Mouse (Mus musculus) heart, embryonic 13.5 days (tissue): ENCODE results near the gene Tctn1. TPM values are rescaled to one million over a fixed set of nuclear protein-coding genes. Genes with fewer than 3 reads are reported as not detected.

Source experiments
- ATAC-seq: fragments of 200-750 bp; cut with Nextera tagmentation; 2 replicates; pipeline ENCODE4 v1.8.0; 2017; ENCODE audit warnings: moderate TSS enrichment; ENCODE audit not compliant: insufficient number of reproducible peaks, low FRiP score, low TSS enrichment; ENCODE audit errors: extremely low read depth
- H3K27ac ChIP-seq: fragments of 300-500 bp; sonication (generic); replicated peaks from 2 replicates; pipeline ENCODE4 v1.5.1; 2015; ENCODE audit warnings: moderate library complexity, mild to moderate bottlenecking, inconsistent platforms
- H3K27me3 ChIP-seq: fragments of 300-500 bp; sonication (generic); replicated peaks from 2 replicates; pipeline ENCODE4 v1.6.1; 2015; ENCODE audit warnings: mild to moderate bottlenecking, inconsistent platforms
- H3K36me3 ChIP-seq: fragments of 300-500 bp; sonication (generic); 2 replicates; pipeline ENCODE4 v1.6.1; 2015; ENCODE audit warnings: mild to moderate bottlenecking, inconsistent platforms
- H3K4me1 ChIP-seq: fragments of 300-500 bp; sonication (generic); 2 replicates; pipeline ENCODE4 v1.6.1; 2015; ENCODE audit warnings: inconsistent platforms
- H3K4me2 ChIP-seq: fragments of 300-500 bp; sonication (generic); 2 replicates; pipeline ENCODE4 v1.6.1; 2015; ENCODE audit warnings: inconsistent platforms, mild to moderate bottlenecking, moderate library complexity
- H3K4me3 ChIP-seq: fragments of 300-500 bp; sonication (generic); 2 replicates; pipeline ENCODE4 v1.5.1; 2015; ENCODE audit warnings: moderate library complexity, mild to moderate bottlenecking, inconsistent platforms
- H3K9ac ChIP-seq: fragments of 300-500 bp; sonication (generic); 2 replicates; pipeline ENCODE4 v1.6.1; 2015; ENCODE audit warnings: inconsistent platforms, mild to moderate bottlenecking, moderate library complexity
- H3K9me3 ChIP-seq: fragments of 300-500 bp; sonication (generic); 2 replicates; pipeline ENCODE4 v1.6.1; 2016; ENCODE audit warnings: inconsistent platforms
- WGBS: fragments of 180-500 bp; shearing (Covaris S2); methylation state at CpG from one replicate; pipeline ENCODE4 v1.1.7; 2015; ENCODE audit warnings: mixed read lengths; 5-methylcytosine and 5-hydroxymethylcytosine counted together
- polyA plus RNA-seq: library from polyadenylated mRNA; unstranded; fragments of >200 nt; fragmentation: Nextera tagmentation; extraction: Ambion mirVana; gene quantifications from 2 replicates; pipeline ENCODE4 v1.2.1, GENCODE M21; 2015

The Tctn1 gene
- polyA plus RNA-seq, 1 experiment from 2014 or later = 2.5 TPM

DNA sequence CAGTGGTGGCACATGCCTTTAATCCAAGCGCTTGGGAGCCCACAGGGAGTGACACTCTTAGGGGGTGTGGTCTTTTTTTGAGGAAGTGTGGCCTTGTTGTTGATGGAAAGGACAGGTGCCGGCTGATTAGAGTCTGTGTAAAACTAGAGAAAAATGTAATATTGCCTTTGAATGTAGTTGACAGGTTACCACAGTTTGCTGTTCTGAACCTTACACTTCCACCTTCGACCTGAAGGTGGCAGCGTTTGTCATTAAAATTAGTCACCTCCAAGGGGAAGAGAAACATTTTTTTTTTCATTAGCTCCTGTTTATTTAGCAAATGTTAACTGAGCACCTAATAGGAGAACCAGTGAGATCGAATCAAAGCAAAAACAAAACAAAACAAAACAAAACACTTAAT lies 3.6 kb upstream of the Tctn1 start:
- no peak overlapping the region for H3K4me2 ChIP-seq
- H3K9me3 ChIP-seq = no peaks in the 10 kb centered on the region
- 22% methylated on average over 5 of the region's 5 CpGs for WGBS
- ATAC-seq = no peak
- no peak overlapping the region for H3K27ac ChIP-seq
- H3K36me3 ChIP-seq = no peaks in the 10 kb centered on the region
- H3K4me3 ChIP-seq = no peak overlapping the region
- no peaks in the 10 kb centered on the region for H3K27me3 ChIP-seq
- H3K9ac ChIP-seq = no peak overlapping the region
- H3K4me1 ChIP-seq = peaks cover 21% of the 10 kb centered on the region

DNA sequence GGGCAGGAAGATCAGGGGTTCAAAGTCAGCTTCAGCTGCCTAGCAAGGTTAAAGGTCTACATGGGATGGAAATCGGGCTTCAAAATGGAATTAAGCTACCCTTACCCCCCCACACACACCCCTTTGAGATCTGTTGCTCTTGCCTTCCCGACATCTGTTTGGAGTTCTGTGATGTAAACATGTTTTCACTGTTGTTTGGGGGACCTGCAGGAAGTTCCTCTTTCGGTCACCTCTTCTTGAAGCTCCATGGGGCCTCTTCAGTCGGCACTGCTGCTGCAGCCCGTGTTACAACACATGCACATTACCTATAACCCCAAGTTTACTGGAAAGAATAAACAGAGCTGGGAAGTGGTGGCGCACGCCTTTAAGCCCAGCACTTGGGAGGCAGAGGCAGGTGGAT lies 2.9 kb upstream of the Tctn1 start:
- H3K4me1 ChIP-seq = peaks cover 22% of the 10 kb centered on the region
- no peak overlapping the region for H3K9ac ChIP-seq
- H3K36me3 ChIP-seq = no peaks in the 10 kb centered on the region
- H3K4me2 ChIP-seq = no peak overlapping the region
- 66% methylated on average over 7 of the region's 7 CpGs for WGBS
- no peak overlapping the region for H3K4me3 ChIP-seq
- no peaks in the 10 kb centered on the region for H3K9me3 ChIP-seq
- ATAC-seq = no peak
- H3K27me3 ChIP-seq = no peaks in the 10 kb centered on the region
- no peak overlapping the region for H3K27ac ChIP-seq

DNA sequence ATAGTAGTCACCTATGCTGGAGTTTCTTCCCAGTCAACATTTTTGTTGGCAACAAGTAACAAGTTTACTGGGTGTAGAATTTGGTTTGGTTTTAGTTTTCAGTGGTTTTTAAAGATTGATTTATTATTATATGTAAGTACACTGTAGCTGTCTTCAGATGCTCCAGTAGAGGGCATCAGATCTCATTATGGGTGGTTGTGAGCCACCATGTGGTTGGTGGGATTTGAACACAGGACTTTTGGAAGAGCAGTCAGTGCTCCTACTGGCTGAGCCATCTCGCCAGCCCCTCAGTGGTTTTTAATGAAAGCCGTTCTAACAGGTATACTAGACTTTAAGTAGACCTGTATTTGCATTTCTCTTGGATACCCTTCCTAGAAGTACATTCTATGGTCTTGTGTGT lies 1.7 kb upstream of the Tctn1 start:
- H3K27ac ChIP-seq = no peak overlapping the region
- H3K9ac ChIP-seq = no peak overlapping the region
- no peaks in the 10 kb centered on the region for H3K27me3 ChIP-seq
- no peak overlapping the region for H3K4me2 ChIP-seq
- no peaks in the 10 kb centered on the region for H3K36me3 ChIP-seq
- H3K4me1 ChIP-seq = peaks cover 22% of the 10 kb centered on the region
- ATAC-seq = no peak
- no peak overlapping the region for H3K4me3 ChIP-seq
- WGBS = 86% methylated on average over 2 of the region's 2 CpGs
- no peaks in the 10 kb centered on the region for H3K9me3 ChIP-seq

DNA sequence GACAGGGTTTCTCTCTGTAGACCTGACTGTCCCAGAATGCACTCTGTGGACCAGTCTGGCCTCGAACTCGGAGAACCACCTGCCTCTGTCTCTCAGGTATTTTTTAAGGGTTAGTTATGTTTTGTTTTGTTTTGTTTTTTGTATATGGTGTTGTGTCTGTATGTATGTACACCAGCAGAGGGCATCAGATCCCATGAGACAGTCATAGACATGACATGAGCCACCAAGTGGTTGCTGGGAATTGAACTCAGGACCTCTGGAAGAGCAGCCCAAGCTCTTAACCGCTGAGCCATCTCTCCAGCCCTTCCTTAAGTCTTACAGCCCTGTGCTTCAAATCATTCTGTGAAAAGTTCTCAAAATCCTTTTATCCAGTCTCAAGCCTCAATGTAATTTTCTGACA lies 927 bp upstream of the Tctn1 start:
- Histone ChIP-seq H3K9me3 (no peaks in the 10 kb centered on the region), H3K4me1 (peaks cover 22% of the 10 kb centered on the region), H3K36me3 (0 out of 2 replicates have a peak, but pooled peaks cover 5% of the 10 kb centered on the region), H3K9ac (no peak overlapping the region), H3K4me2 (peak overlapping the region; percentile 90), H3K27me3 (no peaks in the 10 kb centered on the region), H3K4me3 (no peak overlapping the region), H3K27ac (no peak overlapping the region)
- ATAC-seq = no peak
- 69% methylated on average over 3 of the region's 3 CpGs for WGBS

DNA sequence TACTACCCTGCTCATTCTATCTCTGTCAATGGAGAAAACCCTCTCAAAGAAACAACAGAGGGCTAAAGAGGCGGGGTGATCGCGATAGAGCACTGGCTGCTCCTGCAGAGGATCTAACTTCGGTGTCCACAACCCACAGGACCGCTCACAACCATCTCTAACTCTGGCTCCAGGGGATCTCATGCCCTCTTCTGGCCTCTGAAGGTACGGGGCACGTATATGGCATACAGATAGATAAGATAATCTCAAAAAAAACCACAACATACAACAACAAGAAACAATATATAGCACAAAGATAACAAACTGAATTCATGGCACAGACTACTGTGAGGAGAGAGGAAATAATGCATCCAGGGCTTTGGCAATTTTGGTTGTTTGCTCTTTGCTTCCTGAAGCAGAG lies 2.2 kb downstream of the Tctn1 start:
- no peak for ATAC-seq
- Histone ChIP-seq H3K27me3 (no peaks in the 10 kb centered on the region), H3K4me1 (peaks cover 14% of the 10 kb centered on the region), H3K9me3 (no peaks in the 10 kb centered on the region), H3K36me3 (peaks cover 31% of the 10 kb centered on the region), H3K4me3 (no peak overlapping the region), H3K9ac (peak overlapping the region; percentile 19; the same call in 1 of the 2 replicates), H3K4me2 (no peak overlapping the region), H3K27ac (no peak overlapping the region)
- 49% methylated on average over 7 of the region's 7 CpGs for WGBS

DNA sequence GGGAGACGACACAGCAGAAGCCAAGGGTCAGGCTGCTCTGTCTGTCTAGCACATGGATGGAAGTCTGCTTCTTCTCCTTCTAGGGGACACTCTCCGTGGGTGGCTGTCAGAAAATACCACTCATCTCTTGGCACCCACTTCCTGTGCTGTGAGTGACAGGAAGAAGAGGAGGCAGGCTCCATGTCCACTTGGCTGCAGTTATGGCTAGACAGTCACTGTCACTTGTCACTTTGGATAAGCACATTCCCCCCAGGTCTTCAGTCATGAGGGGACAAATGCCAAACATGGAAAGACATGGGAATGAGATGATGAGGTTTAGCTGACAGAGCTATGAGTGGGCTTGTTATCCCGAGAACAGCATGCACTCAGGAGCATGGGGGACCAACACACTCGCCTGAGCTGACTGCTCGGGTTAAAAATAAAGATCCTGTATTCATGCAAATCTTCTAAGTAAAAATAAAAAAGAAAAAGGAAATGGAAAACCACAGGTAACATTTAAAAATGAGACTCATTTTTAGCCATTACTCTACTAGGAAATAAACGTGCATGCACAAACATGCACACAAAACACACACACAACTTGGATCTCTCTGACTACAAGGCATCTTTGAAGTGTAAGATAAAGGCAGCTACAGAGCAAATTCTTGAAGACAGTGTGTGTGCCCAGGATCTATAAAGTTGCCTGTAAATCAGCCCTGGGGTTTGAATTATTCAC lies 6.1 kb downstream of the Tctn1 start:
- Histone ChIP-seq H3K27me3 (no peaks in the 10 kb centered on the region), H3K36me3 (peaks cover 67% of the 10 kb centered on the region), H3K27ac (0 out of 2 replicates have a peak overlapping the region, but pooled peaks have one; percentile 17), H3K9ac (0 out of 2 replicates have a peak overlapping the region, but pooled peaks have one; percentile 45), H3K4me3 (no peak overlapping the region), H3K4me2 (no peak overlapping the region), H3K4me1 (peaks cover 3% of the 10 kb centered on the region), H3K9me3 (no peaks in the 10 kb centered on the region)
- 48% methylated on average over 6 of the region's 6 CpGs for WGBS
- ATAC-seq = no peak

DNA sequence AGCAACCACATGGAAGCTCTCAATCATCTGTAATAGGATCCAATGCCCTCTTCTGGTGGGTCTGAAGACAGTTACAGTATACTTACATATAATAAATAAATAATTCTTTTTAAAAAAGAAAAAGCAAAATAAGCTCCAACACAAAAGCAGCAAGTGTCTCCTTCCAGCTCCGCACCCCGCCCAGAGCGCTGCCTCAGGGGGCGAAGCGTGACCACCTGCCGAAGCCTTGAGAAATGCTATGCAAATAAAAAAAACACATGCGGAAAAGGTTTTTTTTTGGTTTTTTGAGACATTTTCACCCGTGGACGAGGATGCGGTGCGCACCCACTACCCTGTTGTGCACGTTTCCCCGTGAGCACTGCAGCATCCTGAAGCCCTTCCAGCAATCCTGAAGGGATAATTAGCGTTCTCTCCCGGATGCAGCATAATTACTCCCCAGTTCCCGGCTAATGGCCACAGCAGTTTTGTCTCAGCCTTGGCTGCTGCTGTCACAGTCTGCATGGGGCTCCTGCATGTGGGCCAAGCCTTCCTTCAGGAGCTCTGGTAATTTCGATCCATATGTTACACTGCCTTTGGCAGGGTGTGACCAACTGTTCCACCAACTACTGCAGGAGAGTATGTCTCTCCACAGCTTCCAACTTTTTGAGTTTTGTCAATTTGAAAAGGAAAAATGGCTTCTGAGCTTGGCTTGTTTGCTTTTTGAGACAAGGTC lies 12.2 kb downstream of the Tctn1 start:
- H3K4me2 ChIP-seq = no peak overlapping the region
- 86% methylated on average over 17 of the region's 17 CpGs for WGBS
- H3K36me3 ChIP-seq = peaks cover 60% of the 10 kb centered on the region
- H3K27ac ChIP-seq = no peak overlapping the region
- H3K4me3 ChIP-seq = no peak overlapping the region
- no peaks in the 10 kb centered on the region; the same call in 1 of the 2 replicates for H3K4me1 ChIP-seq
- H3K9me3 ChIP-seq = no peaks in the 10 kb centered on the region
- ATAC-seq = no peak
- no peak overlapping the region for H3K9ac ChIP-seq
- no peaks in the 10 kb centered on the region for H3K27me3 ChIP-seq

DNA sequence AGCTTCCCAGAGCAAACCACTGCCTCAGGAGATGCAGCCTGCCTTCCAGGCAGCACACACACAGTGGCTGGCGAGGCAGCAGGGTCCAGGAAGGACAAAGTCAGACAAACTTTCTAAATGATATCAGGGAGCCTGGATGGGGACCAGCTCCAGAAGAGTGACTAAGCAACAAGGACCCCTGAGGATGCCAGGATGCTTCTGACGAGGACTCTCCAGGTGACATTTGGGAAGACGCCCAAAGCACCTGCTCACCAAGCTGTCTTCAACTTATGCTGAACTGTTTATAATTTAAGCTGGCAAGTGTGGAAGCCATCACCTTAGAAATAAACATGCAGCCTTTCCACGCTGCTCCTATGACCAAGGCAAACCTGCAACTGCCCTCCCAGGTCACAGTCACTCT lies 15.0 kb downstream of the Tctn1 start:
- Histone ChIP-seq H3K9me3 (no peaks in the 10 kb centered on the region), H3K4me3 (no peak overlapping the region), H3K27me3 (no peaks in the 10 kb centered on the region), H3K4me1 (no peaks in the 10 kb centered on the region; the same call in 1 of the 2 replicates), H3K4me2 (no peak overlapping the region), H3K36me3 (peaks cover 42% of the 10 kb centered on the region), H3K27ac (no peak overlapping the region), H3K9ac (no peak overlapping the region)
- no peak for ATAC-seq
- WGBS = 81% methylated on average over 4 of the region's 4 CpGs

DNA sequence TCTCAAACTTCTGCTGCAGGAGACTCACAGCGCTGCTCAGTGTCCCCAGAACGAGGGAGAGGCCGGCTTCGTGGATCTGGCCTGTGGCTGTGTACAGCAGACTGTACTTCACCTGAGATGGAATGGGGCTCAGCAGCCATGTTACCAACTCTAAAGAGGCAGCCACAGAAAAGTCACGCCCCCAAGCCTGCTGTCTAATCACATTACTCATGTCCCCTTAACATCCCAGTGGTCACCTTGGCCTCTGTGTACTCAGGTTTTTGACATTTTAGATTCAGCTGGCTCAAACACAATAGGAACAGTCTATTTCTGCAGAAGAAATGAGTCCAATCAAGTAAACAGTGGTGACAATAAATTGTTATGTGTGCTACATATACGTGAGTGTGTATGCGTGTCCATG lies 16.3 kb downstream of the Tctn1 start:
- H3K4me3 ChIP-seq = no peak overlapping the region
- no peaks in the 10 kb centered on the region for H3K27me3 ChIP-seq
- no peaks in the 10 kb centered on the region; the same call in 1 of the 2 replicates for H3K4me1 ChIP-seq
- no peak overlapping the region for H3K9ac ChIP-seq
- no peaks in the 10 kb centered on the region for H3K9me3 ChIP-seq
- H3K27ac ChIP-seq = no peak overlapping the region
- WGBS = 82% methylated on average over 7 of the region's 7 CpGs
- no peak for ATAC-seq
- no peak overlapping the region for H3K4me2 ChIP-seq
- peaks cover 34% of the 10 kb centered on the region for H3K36me3 ChIP-seq

DNA sequence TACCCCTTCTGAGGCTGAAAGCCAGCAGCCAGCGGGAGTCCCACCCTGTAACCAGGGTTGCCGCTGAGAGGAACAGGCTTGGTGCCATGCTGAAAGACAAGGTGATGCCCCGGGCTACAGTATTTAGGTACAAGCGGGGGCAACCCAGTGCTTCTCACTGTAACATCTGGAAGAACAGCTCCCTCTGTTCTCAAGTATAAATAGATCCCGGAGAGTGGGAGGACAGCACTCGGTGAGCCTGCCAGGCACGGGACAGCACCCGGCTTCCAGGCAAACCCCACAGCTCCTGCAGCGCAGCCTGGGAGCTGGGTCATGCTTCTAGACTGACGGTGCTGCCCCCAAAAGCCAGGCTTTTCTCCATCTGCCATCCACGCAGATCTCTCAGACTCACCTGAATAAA lies 16.7 kb downstream of the Tctn1 start:
- Histone ChIP-seq H3K4me3 (no peak overlapping the region), H3K27me3 (no peaks in the 10 kb centered on the region), H3K4me1 (no peaks in the 10 kb centered on the region; the same call in 1 of the 2 replicates), H3K36me3 (peaks cover 34% of the 10 kb centered on the region), H3K4me2 (no peak overlapping the region), H3K9ac (no peak overlapping the region), H3K27ac (no peak overlapping the region), H3K9me3 (no peaks in the 10 kb centered on the region)
- WGBS = 56% methylated on average over 11 of the region's 11 CpGs
- ATAC-seq = no peak

DNA sequence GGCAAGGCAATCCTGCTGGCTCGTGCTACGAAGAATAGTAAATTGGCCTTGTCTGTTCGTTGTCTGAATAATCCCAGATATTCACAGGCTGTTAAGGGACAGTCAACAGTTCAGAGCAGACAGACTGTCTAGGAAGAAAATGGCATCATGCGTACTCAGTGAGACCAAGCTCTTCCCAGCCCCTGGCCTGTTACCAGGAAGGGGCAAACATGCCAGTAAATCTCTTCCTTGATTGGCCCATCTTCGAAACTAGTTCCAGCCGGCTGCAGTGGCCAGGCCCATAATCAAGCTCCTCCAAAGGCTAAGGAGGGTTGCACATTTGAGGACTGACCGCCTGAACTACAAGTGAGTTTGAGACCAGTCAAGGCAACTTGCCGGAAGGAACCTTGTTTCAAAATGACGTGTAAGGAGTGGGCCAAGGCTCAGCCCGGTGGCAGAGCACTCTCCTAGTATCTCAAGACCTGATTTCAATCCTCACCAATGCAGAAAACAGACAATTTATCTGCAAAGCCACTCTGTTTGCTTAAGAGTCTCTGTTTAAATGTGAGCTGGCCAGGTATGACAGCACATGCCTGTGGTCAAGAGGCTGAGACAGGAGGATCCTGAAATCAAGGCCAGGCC lies 17.6 kb downstream of the Tctn1 start:
- peaks cover 37% of the 10 kb centered on the region for H3K36me3 ChIP-seq
- WGBS = 75% methylated on average over 10 of the region's 10 CpGs
- no peak overlapping the region for H3K4me3 ChIP-seq
- H3K9ac ChIP-seq = no peak overlapping the region
- no peaks in the 10 kb centered on the region; the same call in 1 of the 2 replicates for H3K4me1 ChIP-seq
- H3K27ac ChIP-seq = no peak overlapping the region
- H3K4me2 ChIP-seq = no peak overlapping the region
- no peaks in the 10 kb centered on the region for H3K27me3 ChIP-seq
- no peak for ATAC-seq
- H3K9me3 ChIP-seq = no peaks in the 10 kb centered on the region
